Mouse (Mus musculus) kidney, postnatal 0 days (tissue): ENCODE measurements at regions not wholly inside any gene's neighbourhood (a gene's known extent, or its start where the extent isn't known, plus 50 kb on each side); places are given as distances from the start of the nearest gene placed in this dataset.

ENCODE experiments used
- ATAC-seq: fragments of 200-750 bp; cut with Nextera tagmentation; replicated peaks from 2 replicates; pipeline ENCODE4 v1.8.0; 2017; ENCODE audit warnings: low read depth, moderate number of reproducible peaks, moderate TSS enrichment, moderate library complexity; ENCODE audit not compliant: low FRiP score
- DNase-seq: peaks from one replicate; pipeline ENCODE4 v3.0.0-alpha.2; 2016; ENCODE audit warnings: low spot score
- H3K27ac ChIP-seq: fragments of 300-500 bp; sonication (generic); 2 replicates; pipeline ENCODE4 v1.5.1; 2014; ENCODE audit warnings: mild to moderate bottlenecking
- H3K27me3 ChIP-seq: fragments of 300-500 bp; sonication (generic); 2 replicates; pipeline ENCODE4 v1.6.1; 2014; ENCODE audit warnings: low read length, mixed read lengths; ENCODE audit not compliant: insufficient read depth
- H3K36me3 ChIP-seq: fragments of 300-500 bp; sonication (generic); 2 replicates; pipeline ENCODE4 v1.6.1; 2014; ENCODE audit warnings: low read length, mixed read lengths; ENCODE audit not compliant: insufficient read depth
- H3K4me1 ChIP-seq: fragments of 300-500 bp; sonication (generic); replicated peaks from 2 replicates; pipeline ENCODE4 v1.6.1; 2014; ENCODE audit warnings: antibody characterized with exemption, low read length, mixed read lengths; ENCODE audit not compliant: insufficient read depth
- H3K4me2 ChIP-seq: fragments of 300-500 bp; sonication (generic); 2 replicates; pipeline ENCODE4 v1.6.1; 2014; ENCODE audit warnings: mild to moderate bottlenecking, low read length, moderate library complexity, mixed read lengths
- H3K4me3 ChIP-seq: fragments of 300-500 bp; sonication (generic); replicated peaks from 2 replicates; pipeline ENCODE4 v1.5.1; 2014; ENCODE audit warnings: low read depth, low read length
- H3K9ac ChIP-seq: fragments of 300-500 bp; sonication (generic); 2 replicates; pipeline ENCODE4 v1.6.1; 2014; ENCODE audit warnings: low read depth, low read length
- H3K9me3 ChIP-seq: fragments of 300-500 bp; sonication (generic); replicated peaks from 2 replicates; pipeline ENCODE4 v1.6.1; 2016; ENCODE audit warnings: low read length, inconsistent platforms, mixed read lengths
- CTCF ChIP-seq: IDR thresholded peaks from 2 replicates; pipeline ENCODE4 v1.5.1; 2016; ENCODE audit warnings: antibody characterized with exemption, low read depth, mild to moderate bottlenecking, moderate library complexity
- WGBS: fragments of 180-500 bp; shearing (Covaris S2); extraction: QIAGEN DNeasy Blood & Tissue Kit; methylation state at CpG from one replicate; pipeline ENCODE4 v1.1.7; 2014; 5-methylcytosine and 5-hydroxymethylcytosine counted together

GRCm38 (mm10) chrX:14273628-14274337, 62.8 kb downstream of the H2al1n start:
- H3K9ac ChIP-seq: no peak overlapping the region
- H3K9me3 ChIP-seq: no peaks in the 10 kb centered on the region
- TF ChIP-seq CTCF: no peak
- no peak overlapping the region for H3K27ac ChIP-seq
- no peak overlapping the region for H3K4me2 ChIP-seq
- 67% methylated on average over 6 of the region's 6 CpGs for WGBS
- no peak overlapping the region for H3K4me3 ChIP-seq
- H3K36me3 ChIP-seq: no peaks in the 10 kb centered on the region
- no peak for DNase-seq
- no peak for ATAC-seq
- H3K27me3 ChIP-seq: no peaks in the 10 kb centered on the region
- H3K4me1 ChIP-seq: no peaks in the 10 kb centered on the region

GRCm38 (mm10) chrX:14279312-14279711, 68.4 kb downstream of the H2al1n start:
- Histone ChIP-seq H3K27ac (no peak overlapping the region), H3K4me2 (no peak overlapping the region), H3K4me1 (no peaks in the 10 kb centered on the region), H3K9me3 (no peaks in the 10 kb centered on the region), H3K9ac (no peak overlapping the region), H3K27me3 (no peaks in the 10 kb centered on the region), H3K36me3 (no peaks in the 10 kb centered on the region), H3K4me3 (no peak overlapping the region)
- DNase-seq (peak; percentile 15), ATAC-seq (no peak)
- WGBS: 29% methylated on average over 2 of the region's 2 CpGs
- no peak for TF ChIP-seq CTCF

GRCm38 (mm10) chrX:14279736-14280135, 68.8 kb downstream of the H2al1n start:
- Histone ChIP-seq H3K9ac (no peak overlapping the region), H3K4me3 (no peak overlapping the region), H3K4me1 (no peaks in the 10 kb centered on the region), H3K27me3 (no peaks in the 10 kb centered on the region), H3K9me3 (no peaks in the 10 kb centered on the region), H3K4me2 (no peak overlapping the region), H3K27ac (no peak overlapping the region), H3K36me3 (no peaks in the 10 kb centered on the region)
- no peak for TF ChIP-seq CTCF
- DNase-seq (peak; percentile 43), ATAC-seq (no peak)

GRCm38 (mm10) chrX:14294890-14295289, 83.9 kb downstream of the H2al1n start:
- H3K36me3 ChIP-seq: no peaks in the 10 kb centered on the region
- no peak for DNase-seq
- H3K27ac ChIP-seq: no peak overlapping the region
- no peak overlapping the region for H3K4me3 ChIP-seq
- WGBS: 93% methylated on average over 6 of the region's 6 CpGs
- H3K4me2 ChIP-seq: no peak overlapping the region
- no peak for TF ChIP-seq CTCF
- no peak for ATAC-seq
- H3K27me3 ChIP-seq: no peaks in the 10 kb centered on the region
- no peaks in the 10 kb centered on the region for H3K9me3 ChIP-seq
- H3K9ac ChIP-seq: no peak overlapping the region
- no peaks in the 10 kb centered on the region for H3K4me1 ChIP-seq

- DNase-seq (no peak), ATAC-seq (no peak)
- no peak overlapping the region for H3K9ac ChIP-seq
- no peaks in the 10 kb centered on the region for H3K27me3 ChIP-seq
- no peaks in the 10 kb centered on the region for H3K36me3 ChIP-seq
- H3K4me3 ChIP-seq: no peak overlapping the region
- WGBS: 48% methylated on average over 1 of the region's 1 CpGs
- H3K4me1 ChIP-seq: no peaks in the 10 kb centered on the region
- no peaks in the 10 kb centered on the region for H3K9me3 ChIP-seq
- H3K27ac ChIP-seq: no peak overlapping the region
- no peak overlapping the region for H3K4me2 ChIP-seq
- TF ChIP-seq CTCF: no peak
Measured at GRCm38 (mm10) chrX:14302125-14302524, 91.2 kb downstream of the H2al1n start.

- Histone ChIP-seq H3K4me1 (no peaks in the 10 kb centered on the region), H3K9ac (no peak overlapping the region), H3K27ac (no peak overlapping the region), H3K9me3 (no peaks in the 10 kb centered on the region), H3K36me3 (no peaks in the 10 kb centered on the region), H3K27me3 (no peaks in the 10 kb centered on the region), H3K4me2 (no peak overlapping the region), H3K4me3 (no peak overlapping the region)
- DNase-seq (peak; percentile 8), ATAC-seq (no peak)
- 56% methylated on average over 1 of the region's 1 CpGs for WGBS
- peak; percentile 40 for TF ChIP-seq CTCF
Measured at GRCm38 (mm10) chrX:14312746-14313145, 101.8 kb downstream of the H2al1n start.

GRCm38 (mm10) chrX:14352416-14352815, 141.5 kb downstream of the H2al1n start:
- 65% methylated on average over 2 of the region's 2 CpGs for WGBS
- TF ChIP-seq CTCF: no peak
- ATAC-seq: no peak

More at GRCm38 (mm10) chrX:14352416-14352815, 141.5 kb downstream of the H2al1n start:
- DNase-seq: no peak
- H3K9me3 ChIP-seq: no peaks in the 10 kb centered on the region
- no peaks in the 10 kb centered on the region for H3K4me1 ChIP-seq
- H3K9ac ChIP-seq: no peak overlapping the region
- no peak overlapping the region for H3K27ac ChIP-seq
- no peaks in the 10 kb centered on the region for H3K27me3 ChIP-seq
- H3K36me3 ChIP-seq: no peaks in the 10 kb centered on the region
- no peak overlapping the region for H3K4me3 ChIP-seq
- no peak overlapping the region for H3K4me2 ChIP-seq
